Mouse (Mus musculus) MEL (cell line): ENCODE data around the gene Pmpca. TPM values are rescaled to one million over a fixed set of nuclear protein-coding genes. Genes with fewer than 3 reads are reported as not detected.

Experiments
- DNase-seq: peaks from one replicate; pipeline ENCODE4 v3.0.0; 2011; ENCODE audit warnings: low read depth, low spot score
- H3K27ac ChIP-seq: 2 replicates; pipeline ENCODE4 v1.5.1; 2012; ENCODE audit warnings: low read depth, mild to moderate bottlenecking, control low read depth, low read length, moderate library complexity; ENCODE audit not compliant: control insufficient read depth
- H3K27me3 ChIP-seq, 2 experiments: fragments of 150-350 bp in 1 of 2; sonication (generic) in 1 of 2; 2 replicates each; pipeline ENCODE4 v1.6.1; 2012; ENCODE audit warnings: low read length in 2 of 2, mild to moderate bottlenecking in 2 of 2, improper control_type of control experiment in 1 of 2, moderate library complexity in 1 of 2; ENCODE audit not compliant: insufficient read depth in 2 of 2, control insufficient read depth in 1 of 2
- H3K36me3 ChIP-seq, 2 experiments: 2 replicates each; pipeline ENCODE4 v1.6.1; 2012 to 2014; ENCODE audit warnings: low read length in 2 of 2, improper control_type of control experiment in 1 of 2, inconsistent platforms in 1 of 2, mild to moderate bottlenecking in 1 of 2; ENCODE audit not compliant: insufficient read depth in 2 of 2, control insufficient read depth in 1 of 2
- H3K4me1 ChIP-seq, 2 experiments: fragments of 150-350 bp in 1 of 2; sonication (generic) in 1 of 2; 2 replicates each; pipeline ENCODE4 v1.6.1; 2012; ENCODE audit warnings: low read length in 2 of 2, improper control_type of control experiment in 1 of 2, mild to moderate bottlenecking in 1 of 2; ENCODE audit not compliant: insufficient read depth in 2 of 2, control insufficient read depth in 1 of 2
- H3K4me3 ChIP-seq, 2 experiments: fragments of 150-350 bp in 1 of 2; sonication (generic) in 1 of 2; 2 replicates each; pipeline ENCODE4 v1.5.1; 2012; ENCODE audit warnings: low read depth in 2 of 2, low read length in 2 of 2, mild to moderate bottlenecking in 2 of 2, moderate library complexity in 2 of 2, control low read depth in 1 of 2, improper control_type of control experiment in 1 of 2; ENCODE audit not compliant: control insufficient read depth in 1 of 2, insufficient read depth in 1 of 2
- H3K79me2 ChIP-seq: 2 replicates; pipeline ENCODE4 v1.6.1; 2012; ENCODE audit warnings: mild to moderate bottlenecking, low read length, moderate library complexity; ENCODE audit not compliant: control insufficient read depth, poor library complexity, insufficient read depth
- H3K9ac ChIP-seq: 2 replicates; pipeline ENCODE4 v1.6.1; 2012; ENCODE audit warnings: low read depth, mild to moderate bottlenecking, control low read depth, low read length, moderate library complexity; ENCODE audit not compliant: control insufficient read depth, poor library complexity, severe bottlenecking
- H3K9me3 ChIP-seq: fragments of 150-350 bp; sonication (generic); replicated peaks from 2 replicates; pipeline ENCODE4 v1.6.1; 2012; ENCODE audit warnings: mild to moderate bottlenecking, low read length, improper control_type of control experiment, moderate library complexity; ENCODE audit not compliant: insufficient read depth
- BHLHE40 ChIP-seq: IDR thresholded peaks from 2 replicates; pipeline ENCODE4 v1.6.1; 2012; ENCODE audit warnings: low read depth, mild to moderate bottlenecking, inconsistent platforms, low read length, improper control_type of control experiment, borderline replicate concordance
- CHD1 ChIP-seq: IDR thresholded peaks from 2 replicates; pipeline ENCODE4 v1.6.1; 2012; ENCODE audit warnings: low read depth, mild to moderate bottlenecking, inconsistent platforms, low read length, improper control_type of control experiment
- CTCF ChIP-seq, 3 experiments: IDR thresholded peaks in 2 of 3; conservative IDR thresholded peaks in 1 of 3; 2 replicates each; pipeline ENCODE4 v1.5.1; 2011 to 2012; ENCODE audit warnings: low read length in 3 of 3, low read depth in 2 of 3, mild to moderate bottlenecking in 2 of 3, improper control_type of control experiment in 1 of 3, inconsistent platforms in 1 of 3, mixed read lengths in 1 of 3, moderate library complexity in 1 of 3; ENCODE audit not compliant: control insufficient read depth in 1 of 3, insufficient read depth in 1 of 3, poor library complexity in 1 of 3, severe bottlenecking in 1 of 3
- E2F4 ChIP-seq: IDR thresholded peaks from 2 replicates; pipeline ENCODE4 v1.6.1; 2011; ENCODE audit warnings: low read depth, low read length, improper control_type of control experiment, borderline replicate concordance
- ELF1 ChIP-seq: IDR thresholded peaks from 2 replicates; pipeline ENCODE4 v1.6.1; 2014; ENCODE audit warnings: low read depth, mild to moderate bottlenecking, inconsistent platforms, low read length, improper control_type of control experiment, moderate library complexity
- EP300 ChIP-seq, 2 experiments: IDR thresholded peaks; 2 replicates each; pipeline ENCODE4 v1.6.1; 2011; ENCODE audit warnings: improper control_type of control experiment in 2 of 2, low read length in 2 of 2, low read depth in 1 of 2, mild to moderate bottlenecking in 1 of 2
- ETS1 ChIP-seq: IDR thresholded peaks from 2 replicates; pipeline ENCODE4 v1.6.1; 2012; ENCODE audit warnings: low read depth, mild to moderate bottlenecking, inconsistent platforms, low read length, improper control_type of control experiment, moderate library complexity
- GABPA ChIP-seq: IDR thresholded peaks from 2 replicates; pipeline ENCODE4 v1.6.1; 2012; ENCODE audit warnings: low read depth, mild to moderate bottlenecking, inconsistent platforms, low read length, improper control_type of control experiment, moderate library complexity
- GATA1 ChIP-seq: IDR thresholded peaks from 2 replicates; pipeline ENCODE4 v1.6.1; 2011; ENCODE audit warnings: low read depth, low read length, improper control_type of control experiment
- HCFC1 ChIP-seq: IDR thresholded peaks from 2 replicates; pipeline ENCODE4 v1.6.1; 2012; ENCODE audit warnings: low read depth, mild to moderate bottlenecking, inconsistent platforms, low read length, improper control_type of control experiment, moderate library complexity
- KAT2A ChIP-seq: conservative IDR thresholded peaks from 2 replicates; pipeline ENCODE4 v1.6.1; 2012; ENCODE audit warnings: low read depth, low read length, improper control_type of control experiment, inconsistent platforms
- MAFK ChIP-seq: IDR thresholded peaks from 2 replicates; pipeline ENCODE4 v1.6.1; 2011; ENCODE audit warnings: low read depth, mild to moderate bottlenecking, low read length, improper control_type of control experiment, borderline replicate concordance
- MAX ChIP-seq: IDR thresholded peaks from 2 replicates; pipeline ENCODE4 v1.6.1; 2011; ENCODE audit warnings: low read length, improper control_type of control experiment
- MAZ ChIP-seq: IDR thresholded peaks from 2 replicates; pipeline ENCODE4 v1.6.1; 2012; ENCODE audit warnings: low read depth, mild to moderate bottlenecking, inconsistent platforms, low read length, improper control_type of control experiment
- MXI1 ChIP-seq: IDR thresholded peaks from 2 replicates; pipeline ENCODE4 v1.6.1; 2011; ENCODE audit warnings: mild to moderate bottlenecking, low read depth, low read length, improper control_type of control experiment
- MYB ChIP-seq: IDR thresholded peaks from 2 replicates; pipeline ENCODE4 v1.6.1; 2011; ENCODE audit warnings: mild to moderate bottlenecking, low read depth, low read length, improper control_type of control experiment
- MYC ChIP-seq: IDR thresholded peaks from 2 replicates; pipeline ENCODE4 v1.6.1; 2011; ENCODE audit warnings: low read depth, mild to moderate bottlenecking, low read length, improper control_type of control experiment, moderate library complexity
- NELFE ChIP-seq: IDR thresholded peaks from 2 replicates; pipeline ENCODE4 v1.6.1; 2011; ENCODE audit warnings: low read depth, low read length, improper control_type of control experiment
- NRF1 ChIP-seq: IDR thresholded peaks from 2 replicates; pipeline ENCODE4 v1.6.1; 2014; ENCODE audit warnings: low read depth, mild to moderate bottlenecking, inconsistent platforms, low read length, improper control_type of control experiment, moderate library complexity; ENCODE audit not compliant: poor library complexity, insufficient read depth, severe bottlenecking
- POLR2A ChIP-seq, 2 experiments: IDR thresholded peaks; 2 replicates each; pipeline ENCODE4 v1.6.1; 2011 to 2012; ENCODE audit warnings: low read length in 2 of 2, mild to moderate bottlenecking in 2 of 2, control low read depth in 1 of 2, improper control_type of control experiment in 1 of 2, low read depth in 1 of 2, moderate library complexity in 1 of 2; ENCODE audit not compliant: control insufficient read depth in 1 of 2, insufficient read depth in 1 of 2, poor library complexity in 1 of 2
- POLR2AphosphoS2 ChIP-seq: IDR thresholded peaks from 2 replicates; pipeline ENCODE4 v1.6.1; 2011; ENCODE audit warnings: low read length, improper control_type of control experiment
- POLR2AphosphoS5 ChIP-seq: IDR thresholded peaks from 2 replicates; pipeline ENCODE4 v1.6.1; 2012; ENCODE audit warnings: low read depth, borderline replicate concordance, mild to moderate bottlenecking, inconsistent platforms, low read length, moderate library complexity, mixed read lengths
- RAD21 ChIP-seq: IDR thresholded peaks from 2 replicates; pipeline ENCODE4 v1.6.1; 2011; ENCODE audit warnings: mild to moderate bottlenecking, low read depth, low read length, improper control_type of control experiment
- RCOR1 ChIP-seq: IDR thresholded peaks from 2 replicates; pipeline ENCODE4 v1.6.1; 2012; ENCODE audit warnings: low read depth, mild to moderate bottlenecking, inconsistent platforms, low read length, improper control_type of control experiment
- SIN3A ChIP-seq: IDR thresholded peaks from 2 replicates; pipeline ENCODE4 v1.6.1; 2012; ENCODE audit warnings: low read length, improper control_type of control experiment, inconsistent platforms
- SMC3 ChIP-seq: IDR thresholded peaks from 2 replicates; pipeline ENCODE4 v1.6.1; 2011; ENCODE audit warnings: low read depth, low read length, improper control_type of control experiment
- TAL1 ChIP-seq: IDR thresholded peaks from 2 replicates; pipeline ENCODE4 v1.6.1; 2012; ENCODE audit warnings: mild to moderate bottlenecking, inconsistent platforms, low read length, moderate library complexity, mixed read lengths
- TBP ChIP-seq: IDR thresholded peaks from 2 replicates; pipeline ENCODE4 v1.8.0; 2011; ENCODE audit warnings: low read depth, low read length, improper control_type of control experiment
- TCF12 ChIP-seq: IDR thresholded peaks from 2 replicates; pipeline ENCODE4 v1.6.1; 2014; ENCODE audit warnings: low read depth, mild to moderate bottlenecking, inconsistent platforms, low read length, improper control_type of control experiment, moderate library complexity
- USF1 ChIP-seq: IDR thresholded peaks from 2 replicates; pipeline ENCODE4 v1.6.1; 2014; ENCODE audit warnings: low read depth, mild to moderate bottlenecking, inconsistent platforms, low read length, improper control_type of control experiment, moderate library complexity
- USF2 ChIP-seq, 2 experiments: IDR thresholded peaks; 2 replicates each; pipeline ENCODE4 v1.6.1; 2011 to 2012; ENCODE audit warnings: improper control_type of control experiment in 2 of 2, low read length in 2 of 2, borderline replicate concordance in 1 of 2, inconsistent platforms in 1 of 2, low read depth in 1 of 2, mild to moderate bottlenecking in 1 of 2; ENCODE audit not compliant: insufficient read depth in 1 of 2
- ZKSCAN1 ChIP-seq: IDR thresholded peaks from 2 replicates; pipeline ENCODE4 v1.6.1; 2012; ENCODE audit warnings: low read depth, mild to moderate bottlenecking, inconsistent platforms, low read length, improper control_type of control experiment, moderate library complexity
- ZMIZ1 ChIP-seq: IDR thresholded peaks from 2 replicates; pipeline ENCODE4 v1.6.1; 2012; ENCODE audit warnings: low read depth, mild to moderate bottlenecking, inconsistent platforms, low read length, improper control_type of control experiment, moderate library complexity
- ZNF384 ChIP-seq: IDR thresholded peaks from 2 replicates; pipeline ENCODE4 v1.6.1; 2012; ENCODE audit warnings: low read depth, mild to moderate bottlenecking, inconsistent platforms, low read length, improper control_type of control experiment
- polyA plus RNA-seq, 2 experiments: library from polyadenylated mRNA; stranded (reverse) in 1 of 2; unstranded in 1 of 2; fragments of >175 nt in 1 of 2; fragments of >200 nt in 1 of 2; gene quantifications; 2 replicates each; pipeline versions ENCODE4 v1.2.1 to v1.2.4; 2012; ENCODE audit warnings: low replicate concordance in 2 of 2, low read depth in 1 of 2; ENCODE audit not compliant: insufficient read length in 2 of 2, insufficient read depth in 1 of 2, missing spikeins in 1 of 2
- total RNA-seq: library from RNA; depleted of rRNA; stranded (reverse); fragments of 300-350 nt; gene quantifications from 2 replicates; pipeline ENCODE4 v1.2.3, GENCODE M21; 2012

Pmpca gene
- total and polyA plus RNA-seq, 3 experiments: 46.4 to 166 (median 96.5) TPM

- peaks cover 0 to 5% of the 10 kb centered on the region in 2 experiments; a peak in 2 of 4 replicates for H3K36me3 ChIP-seq
- peak; percentile 95 for DNase-seq
- H3K4me3 ChIP-seq: peak within 1 kb of the TSS; percentile 77 to 97
- peak within 1 kb of the TSS; percentile 60 for H3K27ac ChIP-seq
- H3K4me1 ChIP-seq: peaks cover 0 to 15% of the 10 kb centered on the region in 2 experiments; a peak in 2 of 4 replicates
- no peaks in the 10 kb centered on the region for H3K9me3 ChIP-seq
- H3K9ac ChIP-seq: peak within 1 kb of the TSS; percentile 95
- H3K27me3 ChIP-seq: no peaks in the 10 kb centered on the region; a peak in 1 of 4 replicates
- H3K79me2 ChIP-seq: peaks cover 14% of the 10 kb centered on the region
- TF ChIP-seq USF2 (IDR thresholded peaks at IDR 0.05; ENCODE audit: borderline replicate concordance in 1 of 2, insufficient read depth in 1 of 2, low read depth in 1 of 2, low read length in 2 of 2): no peak
- peak; percentile 25 to 76 (median 68); a peak in 5 of 6 replicates for TF ChIP-seq CTCF (IDR thresholded peaks at IDR 0.05 in 2 of 3, conservative IDR thresholded peaks at IDR 0.05 in 1 of 3; ENCODE audit: control insufficient read depth in 1 of 3, insufficient read depth in 1 of 3, low read depth in 2 of 3, low read length in 3 of 3, poor library complexity in 1 of 3, severe bottlenecking in 1 of 3)
- no peak for TF ChIP-seq MAFK
- peak; percentile 51 for TF ChIP-seq SMC3
- no peak for TF ChIP-seq USF1
- 0 out of 2 replicates have a peak, but pooled peaks have one; percentile 20 for TF ChIP-seq ZMIZ1
- TF ChIP-seq ZNF384: peak; percentile 83; the same call in 1 of the 2 replicates
- TF ChIP-seq TAL1: no peak
- TF ChIP-seq RAD21: peak; percentile 24
- TF ChIP-seq MAZ: peak; percentile 40; the same call in 1 of the 2 replicates
- TF ChIP-seq POLR2AphosphoS5: no peak
- peak; percentile 16; the same call in 1 of the 2 replicates for TF ChIP-seq NELFE
- TF ChIP-seq ELF1: peak; percentile 87
- peak; percentile 43 for TF ChIP-seq GATA1
- peak; percentile 38; the same call in 1 of the 2 replicates for TF ChIP-seq NRF1
- TF ChIP-seq HCFC1: peak; percentile 94
- peak; percentile 28 for TF ChIP-seq MXI1
- TF ChIP-seq KAT2A: peak; percentile 77; the same call in 1 of the 2 replicates
- peak; percentile 43; the same call in 1 of the 2 replicates for TF ChIP-seq ETS1
- peak in 1 of 2 experiments; percentile 71; a peak in 3 of 4 replicates for TF ChIP-seq POLR2A (IDR thresholded peaks at IDR 0.05; ENCODE audit: control insufficient read depth in 1 of 2, insufficient read depth in 1 of 2, low read depth in 1 of 2, low read length in 2 of 2, poor library complexity in 1 of 2)
- TF ChIP-seq GABPA: no peak; the same call in 1 of the 2 replicates
- 0 out of 2 replicates have a peak, but pooled peaks have one; percentile 7 for TF ChIP-seq POLR2AphosphoS2
- peak; percentile 87 for TF ChIP-seq SIN3A
- TF ChIP-seq MAX: no peak
- TF ChIP-seq CHD1: 0 out of 2 replicates have a peak, but pooled peaks have one; percentile 69
- TF ChIP-seq ZKSCAN1: no peak
- no peak for TF ChIP-seq EP300 (IDR thresholded peaks at IDR 0.05; ENCODE audit: low read depth in 1 of 2, low read length in 2 of 2)
- TF ChIP-seq BHLHE40: no peak
- peak; percentile 26; the same call in 1 of the 2 replicates for TF ChIP-seq RCOR1
- TF ChIP-seq MYC: peak; percentile 63; the same call in 1 of the 2 replicates
- peak; percentile 54 for TF ChIP-seq TCF12
- no peak for TF ChIP-seq MYB
- TF ChIP-seq E2F4: no peak
- TF ChIP-seq TBP: 0 out of 2 replicates have a peak, but pooled peaks have one; percentile 26
These were observed 37.5 kb upstream of the Pmpca start, which contains the start of gene Dnlz for GRCm38 (mm10) chr2:26351358-26352290. Dnlz (minus strand) TSS chr2:26352110.
